Mouse (Mus musculus): ENCODE results near the gene Agap2.

- TF ChIP-seq CTCF (conservative IDR thresholded peaks at IDR 0.05 in 1 of 2, IDR thresholded peaks at IDR 0.05 in 1 of 2; ENCODE audit: low read depth in 2 of 2, low read length in 2 of 2) (no peak), ZC3H11A (IDR thresholded peaks at IDR 0.05; ENCODE audit: low read depth, low read length) (no peak), POLR2A (IDR thresholded peaks at IDR 0.05; ENCODE audit: low read depth, low read length) (no peak), E2F4 (IDR thresholded peaks at IDR 0.05; ENCODE audit: insufficient replicate concordance, low read depth, low read length) (no peak)
Measured at GRCm38 (mm10) chr10:127141500-127141899, 66.4 kb downstream of the Agap2 start.

Data from CH12.LX (cell line).